Mouse (Mus musculus) gastrocnemius, postnatal 25 days (tissue): ENCODE data around the gene Cygb. TPM values are rescaled to one million over a fixed set of nuclear protein-coding genes. Genes with fewer than 3 reads are reported as not detected.
"Not testable (repeated sequence)": the region's sequence is repeated elsewhere in the genome, so short reads cannot be mapped to it uniquely, and the experiment has no call there.

Experiments used
- DNase-seq: peaks from one replicate; pipeline ENCODE4 v3.0.0; 2022
- long read RNA-seq, 2 experiments: library from polyadenylated mRNA; stranded (forward); transcript quantifications; one replicate each; pipeline ENCODE4 v2.0.0; 2021
- total RNA-seq, 2 experiments: library from RNA; stranded (reverse); gene quantifications; 1 replicate in 1 of 2; 2 replicates in 1 of 2; pipeline ENCODE4 v1.2.3; 2021

Gene Cygb
- 10 to 100 TPM in 1 of 2 experiments, 1 to 10 TPM in 1; 7.5 to 14.7 TPM for total RNA-seq
- long read RNA-seq, experiment 1, partial matches to known transcripts, result 0 of 10 reads
- long read RNA-seq, experiment 1, other reads (novel, unspliced or antisense), result 7 of 10 reads
- long read RNA-seq, experiment 2, transcript Cygb-201 (4 exons, 2,331 nt), result major isoform, 16 of 25 reads
- long read RNA-seq, experiment 2, partial matches to known transcripts, result 5 of 25 reads
- long read RNA-seq, experiment 2, other reads (novel, unspliced or antisense), result 4 of 25 reads

GRCm38 (mm10) chr11:116654255-116654821 is at the start of gene Cygb:
Cygb (minus strand) TSS chr11:116654313.
- DNase-seq, result peak; percentile 60

DNA sequence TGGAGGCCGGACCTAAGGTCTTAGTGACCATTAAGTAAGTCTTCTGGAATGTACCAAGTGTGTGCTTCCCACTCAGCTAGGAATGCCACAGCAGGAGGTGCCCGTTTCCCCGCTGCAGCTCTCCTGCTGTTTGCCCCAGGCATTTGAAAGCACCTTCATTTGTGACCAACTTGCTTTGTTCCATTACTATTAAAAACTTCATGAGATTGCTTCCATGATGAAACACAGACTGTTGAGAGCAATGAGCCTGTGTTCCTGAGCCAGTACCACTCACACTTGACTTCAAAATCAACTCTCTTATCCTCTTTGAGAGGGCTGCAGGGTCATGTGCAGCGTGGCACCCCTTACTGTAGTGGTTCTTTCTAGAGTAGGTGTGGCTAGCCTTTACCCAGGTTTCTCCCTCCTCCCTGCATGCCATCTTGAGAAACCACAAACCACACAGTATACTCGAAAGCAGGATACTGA is 47.3 kb upstream of the Cygb start:
- no peak for DNase-seq

DNA sequence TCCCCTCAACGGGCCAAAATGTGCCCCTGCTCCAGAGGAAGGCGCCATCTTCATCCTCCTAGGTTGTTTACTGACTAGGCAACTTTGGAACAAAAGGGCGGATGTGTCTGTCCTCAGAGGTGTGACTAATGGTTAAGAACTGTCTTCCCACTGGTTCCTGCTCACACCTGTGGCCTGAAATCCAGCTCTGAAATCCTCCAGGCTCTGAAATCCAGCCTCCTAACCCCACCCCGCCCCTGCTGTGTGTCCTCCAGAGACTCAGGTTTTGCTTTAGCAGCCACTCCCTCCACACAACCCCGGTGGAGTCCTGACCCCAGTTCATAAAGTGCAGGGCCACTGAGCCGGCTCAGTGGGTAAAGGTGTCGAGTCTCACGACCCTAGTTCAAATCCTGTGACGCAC is 43.4 kb upstream of the Cygb start:
- no peak for DNase-seq

DNA sequence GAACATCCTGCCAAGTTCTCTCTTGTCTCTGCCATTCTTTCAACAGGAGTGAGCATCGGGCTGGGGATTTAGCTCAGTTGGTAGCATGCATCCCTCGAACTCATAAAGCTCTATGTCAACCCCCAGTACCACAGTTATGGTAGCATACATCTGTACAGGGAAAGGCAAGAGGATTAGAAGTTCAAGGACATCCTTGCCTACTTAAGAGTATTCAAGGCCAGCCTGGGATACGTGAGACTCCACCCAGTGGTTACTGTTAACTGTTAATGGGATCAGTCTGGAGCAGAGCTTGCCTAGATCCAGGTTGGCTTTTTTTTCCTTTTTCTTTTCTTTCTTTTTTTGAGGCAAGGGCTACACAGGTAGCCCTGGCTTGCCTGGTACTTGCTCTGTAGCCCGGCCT is 42.3 kb upstream of the Cygb start:
- no peak for DNase-seq

DNA sequence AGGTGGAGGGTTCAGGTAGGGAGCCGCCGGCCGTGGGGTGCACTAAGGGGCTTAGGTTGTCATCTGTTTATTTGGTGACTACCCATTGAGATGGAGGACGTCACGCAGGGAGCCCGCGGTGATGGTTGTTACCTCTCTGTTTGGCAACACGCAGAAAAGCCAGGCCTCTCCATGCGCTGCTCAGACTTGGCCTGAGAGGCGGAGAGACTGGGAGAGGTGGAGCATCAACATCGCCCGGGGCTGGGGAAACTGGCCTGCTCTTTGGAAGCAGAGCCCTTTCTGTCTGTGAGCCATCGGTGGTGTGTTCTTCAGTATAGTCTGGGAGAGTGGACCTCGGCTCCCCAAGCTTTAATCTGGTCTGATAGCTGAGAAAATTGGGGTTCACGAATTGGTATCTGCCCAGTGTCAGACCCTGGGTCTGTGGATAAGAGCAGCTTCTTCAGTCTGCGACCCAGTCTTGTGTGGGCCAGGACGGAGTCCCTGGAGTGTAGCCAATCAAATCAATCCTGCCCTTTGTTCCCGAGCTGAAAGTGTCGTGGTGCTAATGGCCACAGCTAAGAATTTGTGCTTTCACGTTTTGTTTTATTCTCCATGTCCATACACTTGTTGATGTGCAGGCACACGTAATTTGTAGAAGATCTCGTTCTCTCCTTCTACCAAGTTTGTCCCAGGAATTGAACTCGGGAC is 41.2 kb upstream of the Cygb start:
- no peak for DNase-seq

- peak; percentile 57 for DNase-seq
Measured at GRCm38 (mm10) chr11:116694250-116695193, 40.4 kb upstream of the Cygb start.

DNA sequence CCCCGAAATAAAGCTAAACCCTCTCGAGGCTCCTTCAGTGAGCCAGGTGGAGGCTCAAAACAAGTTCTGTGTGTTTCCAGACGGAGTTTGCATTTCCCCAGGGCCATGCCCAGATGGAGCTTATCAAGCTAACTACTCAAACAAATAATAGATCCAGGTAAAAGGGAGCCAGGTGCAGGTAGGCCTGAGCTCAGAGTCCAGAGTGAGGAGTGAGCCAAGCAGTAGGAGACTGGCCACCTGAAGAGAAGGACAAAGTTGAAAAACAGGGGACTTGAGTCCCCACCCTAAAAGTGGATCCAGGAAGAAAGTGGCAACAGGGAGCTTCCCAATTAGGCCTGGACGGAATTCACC is 39.8 kb upstream of the Cygb start:
- no peak for DNase-seq

DNA sequence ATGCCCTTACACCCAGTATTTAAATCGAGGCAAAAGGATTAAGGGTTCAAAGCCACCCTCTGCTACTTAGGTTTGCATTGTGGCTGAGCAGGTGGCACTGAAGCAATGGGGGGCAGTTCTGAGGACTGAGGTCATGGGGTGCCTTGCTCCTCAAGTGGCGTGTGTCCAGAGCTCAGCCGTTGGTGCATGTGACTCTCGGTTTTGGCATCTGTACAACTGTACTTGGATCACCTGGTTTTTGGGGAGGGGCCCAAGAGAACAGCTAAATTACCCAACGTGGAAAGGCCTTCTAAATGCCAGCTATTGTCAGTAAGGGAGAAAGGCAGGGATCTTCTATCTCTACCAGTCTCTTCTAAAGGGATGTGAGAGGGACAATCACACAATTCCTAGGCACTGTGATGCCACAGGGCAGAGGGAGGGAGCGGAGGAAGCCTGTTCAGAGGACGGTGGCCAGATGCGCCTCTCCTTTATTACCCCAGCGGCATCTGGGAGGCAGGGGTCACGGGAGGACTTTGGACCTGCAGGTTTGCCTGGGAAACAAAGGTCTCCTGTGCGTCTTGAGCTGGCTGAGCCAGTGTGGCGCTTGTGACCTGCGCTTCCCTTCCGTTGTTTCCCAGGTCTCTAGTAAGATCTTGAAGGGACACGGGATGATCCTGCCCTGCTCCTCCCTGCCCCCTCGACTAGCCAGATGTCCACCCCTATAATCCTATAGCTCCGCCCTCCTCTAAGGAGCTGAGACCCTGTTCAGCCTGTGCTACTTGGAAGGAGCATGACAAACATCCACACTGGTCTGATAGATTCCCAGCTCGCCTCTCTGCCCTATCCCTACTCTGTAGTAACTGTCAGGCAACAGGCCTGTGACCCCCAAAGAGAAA is 36.8 kb upstream of the Cygb start:
- DNase-seq, result no peak

DNA sequence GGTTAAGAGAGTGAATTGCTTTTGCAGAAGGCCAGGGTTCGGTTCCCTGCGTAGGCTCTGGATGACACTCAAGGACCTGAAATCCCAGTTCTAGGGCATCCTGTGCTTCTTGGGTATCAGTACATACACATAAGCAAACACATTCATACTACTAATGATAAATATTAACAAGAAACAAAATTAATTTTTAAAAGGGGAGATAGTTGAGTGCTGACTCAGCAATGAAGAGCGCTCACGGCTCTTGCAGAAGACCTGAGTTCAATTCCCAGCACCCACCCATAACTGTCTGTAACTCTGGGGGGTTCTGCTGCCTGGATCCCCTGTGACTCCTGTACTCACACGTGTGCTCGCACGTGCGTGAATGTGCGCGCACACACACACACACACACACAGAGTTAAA is 35.5 kb upstream of the Cygb start:
- no peak for DNase-seq

DNA sequence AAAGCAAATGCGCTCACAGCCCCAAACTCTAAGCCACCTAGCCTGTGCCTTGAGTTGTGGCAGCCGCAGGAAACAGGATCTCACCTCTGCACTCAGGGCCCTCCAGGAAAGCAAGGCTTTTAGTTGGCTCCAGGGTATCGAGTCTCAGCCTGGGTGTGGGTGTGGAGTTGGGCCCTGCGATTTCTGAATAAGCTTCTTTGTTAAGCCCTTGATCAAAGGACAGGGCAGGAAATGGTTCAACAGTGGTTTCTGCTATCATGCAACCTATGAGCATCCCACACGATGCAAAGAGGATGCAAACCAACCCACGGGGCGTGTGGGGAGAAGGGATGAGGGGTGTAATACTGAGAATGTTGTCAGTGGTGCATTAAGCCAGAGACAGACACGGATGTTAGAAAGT is 33.8 kb upstream of the Cygb start:
- no peak for DNase-seq

GRCm38 (mm10) chr11:116685729-116686128 is 31.6 kb upstream of the Cygb start:
- no peak for DNase-seq

DNA sequence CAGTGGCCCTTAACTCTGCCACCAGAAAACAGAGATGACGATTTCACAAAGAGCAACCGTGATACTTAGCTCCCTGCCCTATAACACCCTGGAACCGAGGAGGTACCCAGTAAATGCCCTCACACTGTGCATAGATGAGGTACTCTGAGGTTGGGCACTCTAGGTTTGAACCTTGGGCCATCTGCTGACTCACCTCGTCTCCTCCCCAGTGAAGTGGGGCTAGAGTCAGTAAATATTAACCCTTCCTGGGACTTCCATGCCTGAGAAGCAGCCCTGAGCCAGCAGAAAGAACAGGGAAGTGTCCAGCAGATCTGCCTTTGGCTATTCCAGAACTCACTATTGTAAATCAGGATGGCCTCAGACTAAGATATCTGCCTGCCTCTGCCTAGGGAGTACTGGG is 29.7 kb upstream of the Cygb start:
- no peak for DNase-seq

DNA sequence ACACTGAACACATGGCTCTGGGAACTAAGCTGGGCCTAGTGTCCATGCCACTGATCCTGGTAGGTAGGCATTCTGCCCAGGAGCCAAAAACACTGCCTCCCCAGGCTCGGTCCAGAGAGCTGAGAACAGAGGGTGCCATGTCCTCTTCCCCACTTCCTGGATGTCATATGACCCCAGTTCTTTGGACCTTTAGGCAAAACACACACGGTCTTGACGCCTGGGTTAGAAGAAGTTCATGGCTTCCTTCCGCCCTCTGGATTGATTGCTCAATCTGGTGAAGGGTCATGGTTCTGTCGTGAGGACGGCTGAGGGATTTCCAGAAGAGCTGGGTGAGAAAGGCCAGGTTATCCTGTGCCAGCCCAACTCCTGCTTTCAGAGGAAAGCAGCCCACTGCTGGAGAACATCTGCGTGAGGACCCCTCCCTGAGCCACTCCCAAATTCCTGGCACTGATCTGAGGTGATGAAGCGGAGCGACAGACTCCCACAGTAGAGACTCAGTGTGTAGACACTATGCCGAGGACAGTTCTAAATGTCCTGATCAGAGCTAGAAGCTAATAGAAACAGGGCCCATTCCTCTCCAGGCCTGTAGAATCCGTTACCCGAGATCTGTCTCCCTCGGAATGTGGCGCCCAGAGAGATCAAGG is 28.5 kb upstream of the Cygb start:
- no peak for DNase-seq

DNA sequence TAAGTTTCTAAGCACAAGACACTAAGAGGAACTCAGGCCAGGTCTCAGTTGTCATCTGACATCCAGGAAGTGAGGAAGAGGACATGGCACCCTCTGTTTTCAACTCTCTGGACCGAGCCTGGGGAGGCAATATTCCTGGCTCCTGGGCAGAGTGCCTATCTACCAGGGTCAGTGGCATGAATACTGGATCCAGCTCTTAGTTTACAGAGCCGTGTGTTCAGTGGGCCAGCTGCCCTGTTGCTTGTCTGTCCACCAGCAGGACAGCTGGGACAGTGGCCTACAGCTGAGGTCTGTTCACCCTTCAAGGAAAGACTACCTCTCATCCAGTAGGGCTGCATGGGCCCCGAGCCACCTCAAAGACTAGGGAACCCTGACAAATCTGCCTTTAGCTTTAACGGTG is 27.0 kb upstream of the Cygb start:
- DNase-seq, result no peak

DNA sequence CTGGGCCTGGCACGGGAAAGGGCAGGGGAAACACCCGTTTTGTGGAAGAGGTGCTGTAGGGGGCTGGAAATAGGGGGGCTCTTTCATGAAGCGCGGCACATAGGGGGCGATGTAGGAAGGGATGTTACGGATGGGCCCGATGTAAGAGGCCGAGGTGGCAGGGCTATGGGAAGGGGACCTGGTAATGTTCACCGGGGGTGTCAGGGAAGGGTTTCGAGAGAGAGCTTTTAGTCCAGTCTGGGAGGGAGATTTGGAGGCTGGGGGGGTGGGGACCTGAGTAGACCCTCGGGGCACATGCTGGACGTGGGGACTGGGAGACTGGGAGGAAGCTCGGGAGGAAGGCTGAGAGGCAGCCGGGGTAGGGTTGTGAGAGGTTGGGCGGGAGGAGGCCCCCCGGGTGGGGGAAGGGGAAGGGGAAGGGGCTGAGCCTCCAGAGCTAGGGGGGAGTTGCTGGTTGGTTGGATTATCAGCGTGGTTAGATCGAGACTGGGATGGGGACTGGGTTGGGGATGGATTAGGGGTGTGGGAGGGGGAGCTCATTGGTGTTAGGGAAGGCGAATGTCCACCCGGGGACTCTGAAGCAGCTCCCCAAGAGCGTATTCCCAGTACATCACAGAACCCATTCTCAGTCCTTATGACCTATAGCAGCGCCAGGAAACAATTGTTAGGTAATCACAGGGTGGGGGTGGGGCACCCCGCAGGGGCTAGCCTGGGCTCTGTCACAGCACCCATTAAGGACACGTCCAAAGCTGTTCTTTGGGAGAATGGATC is 26.4 kb upstream of the Cygb start:
- no peak for DNase-seq

DNA sequence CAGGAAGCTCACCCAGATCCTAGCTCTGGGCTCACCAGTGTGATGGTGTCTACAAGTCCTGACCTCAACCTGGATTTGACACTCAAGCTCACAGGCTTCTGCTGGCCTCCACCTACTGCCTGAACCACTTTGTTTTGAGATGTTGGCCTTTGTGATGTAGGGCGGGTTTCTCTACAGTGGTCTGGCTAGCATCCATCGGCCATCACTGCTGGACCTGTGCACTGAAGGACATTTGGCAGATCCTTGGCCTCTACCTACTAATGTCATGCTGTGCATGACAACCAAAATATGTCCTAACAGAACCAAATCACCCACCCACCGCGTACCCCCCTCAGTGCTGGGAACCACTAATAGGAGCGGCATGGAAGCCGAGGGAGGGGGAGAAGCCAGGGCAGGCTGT is 25.0 kb upstream of the Cygb start:
- no peak for DNase-seq

DNA sequence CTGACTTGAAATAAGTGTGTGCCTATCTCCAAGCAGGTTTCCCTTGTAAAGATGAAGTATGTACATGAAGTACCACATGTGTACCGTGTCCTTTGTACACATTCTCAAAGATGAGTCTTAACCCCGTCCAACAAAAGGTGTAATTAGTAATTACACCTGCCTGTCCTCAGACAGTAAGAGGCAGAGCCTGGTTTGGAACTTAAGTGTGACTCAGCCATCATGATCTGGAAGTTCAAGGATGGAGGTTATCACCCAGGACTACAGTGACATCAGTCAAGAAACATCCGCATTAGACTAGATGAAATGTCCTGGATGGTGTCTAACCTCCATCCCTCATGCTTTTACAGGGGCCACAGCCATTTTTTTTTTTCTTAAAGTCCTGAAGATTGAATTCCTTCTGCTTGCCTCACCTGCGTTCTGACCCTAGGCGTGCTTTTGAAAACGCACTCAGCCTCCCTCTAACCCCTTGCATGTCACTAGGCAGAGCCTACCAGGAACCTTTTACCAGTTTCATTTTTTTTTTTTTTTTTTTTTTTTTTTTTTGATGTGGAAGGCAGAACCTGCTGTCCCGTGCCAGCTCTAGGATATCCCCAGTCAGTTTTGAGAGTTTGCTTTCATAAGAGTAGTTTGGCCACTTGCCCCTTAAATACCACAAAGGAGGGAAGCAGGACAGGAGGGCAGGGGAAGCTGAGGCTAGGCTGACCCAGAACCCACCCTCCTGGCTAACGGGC is 23.8 kb upstream of the Cygb start:
- DNase-seq, result no peak

DNA sequence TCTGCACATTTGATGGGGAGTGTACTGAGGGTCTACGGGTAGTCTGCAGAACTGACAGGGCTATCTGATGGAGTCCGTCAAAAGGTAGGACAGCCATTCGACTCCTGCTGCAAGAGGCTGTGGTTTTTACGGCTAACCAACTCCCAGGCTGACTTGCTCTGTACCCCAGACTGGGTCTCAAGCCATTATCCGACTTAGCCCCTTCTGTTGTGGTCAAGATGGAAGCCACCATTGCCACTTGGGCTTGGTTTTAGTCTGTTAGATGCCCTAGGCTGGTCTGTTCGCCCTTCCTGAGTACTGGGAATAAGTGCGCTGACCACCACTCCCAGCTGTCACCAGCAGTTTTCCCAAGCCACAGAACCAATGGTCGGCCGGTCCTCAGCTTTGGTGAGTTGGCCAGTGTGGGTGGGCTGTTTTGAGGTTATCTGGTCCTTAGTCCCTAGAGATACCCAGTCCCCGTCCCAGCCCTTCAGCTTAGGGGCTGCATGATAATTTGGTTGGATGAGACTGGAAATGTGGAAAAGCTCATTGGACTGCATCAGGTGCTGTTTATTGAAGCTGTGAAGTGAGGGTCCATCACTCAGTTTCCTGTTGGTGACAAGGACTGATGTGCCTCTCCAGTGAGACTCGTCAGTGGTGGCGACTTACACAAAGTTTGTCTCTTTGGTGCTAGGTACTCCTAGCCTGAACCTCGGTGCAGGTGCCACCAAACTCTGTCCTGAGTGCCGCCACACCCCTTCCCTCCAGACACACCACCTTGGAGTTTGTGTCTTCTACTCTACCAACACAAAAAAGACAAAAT is 22.3 kb upstream of the Cygb start:
- DNase-seq, result no peak

DNA sequence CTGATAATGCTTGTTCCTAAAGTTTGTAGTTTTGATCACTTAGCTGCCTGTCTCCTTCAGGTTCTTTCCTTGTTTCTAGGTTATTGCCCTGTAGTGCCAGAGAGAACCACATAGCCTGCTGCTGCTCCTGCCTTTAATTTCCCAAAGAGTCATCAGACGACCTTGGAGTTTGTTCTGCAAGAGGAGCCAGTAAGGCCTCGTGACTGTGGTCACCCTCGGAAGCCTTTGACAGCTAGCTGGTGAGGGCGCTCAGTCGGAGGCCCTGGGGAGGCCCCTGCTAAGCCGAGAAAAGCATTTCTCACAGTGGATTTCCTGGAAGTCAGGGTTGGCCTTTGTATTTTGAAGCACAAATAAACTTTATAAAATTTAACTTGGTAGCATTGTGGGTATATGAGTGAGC is 21.3 kb upstream of the Cygb start:
- not testable (repeated sequence) for DNase-seq
